Mouse (Mus musculus): ENCODE results near the gene Sec31a. TPM values are rescaled to one million over a fixed set of nuclear protein-coding genes. Genes with fewer than 3 reads are reported as not detected.
A peak's percentile ranks its signal among the peaks of the same experiment; 100 is the strongest.

The Sec31a gene
- polyA plus RNA-seq, 1 experiment from 2014 or later = 247 TPM

- Histone ChIP-seq H3K4me2 (ENCODE audit: low read depth, low read length) (no peak overlapping the region), H3K4me1 (ENCODE audit: control insufficient read depth, insufficient read depth, low read length) (no peaks in the 10 kb centered on the region), H3K4me3 (ENCODE audit: low read depth, low read length) (no peak overlapping the region), H3K27me3 (replicated peaks; ENCODE audit: control insufficient read depth, insufficient read depth, low read length) (no peaks in the 10 kb centered on the region), H3K9ac (ENCODE audit: low read depth, low read length) (no peak overlapping the region), H3K9me3 (ENCODE audit: control insufficient read depth, low read length) (no peaks in the 10 kb centered on the region), H3K36me3 (ENCODE audit: control insufficient read depth, insufficient read depth, low read length) (peaks cover 95% of the 10 kb centered on the region), H3K27ac (replicated peaks; ENCODE audit: low read depth, low read length) (no peak overlapping the region)
- DNase-seq (ENCODE audit: low spot score) (peak; percentile 16), ATAC-seq (ENCODE audit: low read depth) (0 out of 2 replicates have a peak, but pooled peaks have one; percentile 9)
- WGBS = 82% methylated on average over 11 of the region's 11 CpGs
Measured at GRCm38 (mm10) chr5:100369825-100370459, 46.1 kb downstream of the Sec31a start.

- Histone ChIP-seq H3K27ac (replicated peaks; ENCODE audit: low read depth, low read length) (no peak overlapping the region), H3K9me3 (ENCODE audit: control insufficient read depth, low read length) (no peaks in the 10 kb centered on the region)
Measured at GRCm38 (mm10) chr5:100369093-100369492, 46.9 kb downstream of the Sec31a start.

GRCm38 (mm10) chr5:100368527-100368926, 47.5 kb downstream of the Sec31a start:
- ATAC-seq (ENCODE audit: low read depth) (no peak), DNase-seq (ENCODE audit: low spot score) (no peak)
- peaks cover 95% of the 10 kb centered on the region for H3K36me3 ChIP-seq (ENCODE audit: control insufficient read depth, insufficient read depth, low read length)
- no peak overlapping the region for H3K4me3 ChIP-seq (ENCODE audit: low read depth, low read length)
- no peak overlapping the region for H3K9ac ChIP-seq (ENCODE audit: low read depth, low read length)
- WGBS = 83% methylated on average over 5 of the region's 5 CpGs
- H3K4me1 ChIP-seq (ENCODE audit: control insufficient read depth, insufficient read depth, low read length) = no peaks in the 10 kb centered on the region
- H3K4me2 ChIP-seq (ENCODE audit: low read depth, low read length) = no peak overlapping the region
- no peaks in the 10 kb centered on the region for H3K9me3 ChIP-seq (ENCODE audit: control insufficient read depth, low read length)
- no peak overlapping the region for H3K27ac ChIP-seq (replicated peaks; ENCODE audit: low read depth, low read length)
- no peaks in the 10 kb centered on the region for H3K27me3 ChIP-seq (replicated peaks; ENCODE audit: control insufficient read depth, insufficient read depth, low read length)

More at GRCm38 (mm10) chr5:100369093-100369492, 46.9 kb downstream of the Sec31a start:
- Histone ChIP-seq H3K27me3 (replicated peaks; ENCODE audit: control insufficient read depth, insufficient read depth, low read length) (no peaks in the 10 kb centered on the region), H3K4me1 (ENCODE audit: control insufficient read depth, insufficient read depth, low read length) (no peaks in the 10 kb centered on the region), H3K4me3 (ENCODE audit: low read depth, low read length) (no peak overlapping the region), H3K4me2 (ENCODE audit: low read depth, low read length) (no peak overlapping the region), H3K9ac (ENCODE audit: low read depth, low read length) (no peak overlapping the region), H3K36me3 (ENCODE audit: control insufficient read depth, insufficient read depth, low read length) (peaks cover 95% of the 10 kb centered on the region)
- DNase-seq (ENCODE audit: low spot score) (no peak), ATAC-seq (ENCODE audit: low read depth) (no peak)
- 93% methylated on average over 6 of the region's 6 CpGs for WGBS

GRCm38 (mm10) chr5:100367051-100367450, 49.0 kb downstream of the Sec31a start:
- no peak overlapping the region for H3K9ac ChIP-seq (ENCODE audit: low read depth, low read length)
- no peak overlapping the region for H3K4me2 ChIP-seq (ENCODE audit: low read depth, low read length)
- peaks cover 97% of the 10 kb centered on the region for H3K36me3 ChIP-seq (ENCODE audit: control insufficient read depth, insufficient read depth, low read length)
- DNase-seq (ENCODE audit: low spot score) = peak; percentile 17
- no peaks in the 10 kb centered on the region for H3K4me1 ChIP-seq (ENCODE audit: control insufficient read depth, insufficient read depth, low read length)
- H3K9me3 ChIP-seq (ENCODE audit: control insufficient read depth, low read length) = no peaks in the 10 kb centered on the region
- H3K27ac ChIP-seq (replicated peaks; ENCODE audit: low read depth, low read length) = no peak overlapping the region
- H3K27me3 ChIP-seq (replicated peaks; ENCODE audit: control insufficient read depth, insufficient read depth, low read length) = no peaks in the 10 kb centered on the region
- H3K4me3 ChIP-seq (ENCODE audit: low read depth, low read length) = no peak overlapping the region
- WGBS = 82% methylated on average over 2 of the region's 2 CpGs
- ATAC-seq (ENCODE audit: low read depth) = no peak

- DNase-seq (ENCODE audit: low spot score) = no peak
- no peaks in the 10 kb centered on the region for H3K9me3 ChIP-seq (ENCODE audit: control insufficient read depth, low read length)
- H3K9ac ChIP-seq (ENCODE audit: low read depth, low read length) = no peak overlapping the region
- H3K4me1 ChIP-seq (ENCODE audit: control insufficient read depth, insufficient read depth, low read length) = no peaks in the 10 kb centered on the region
- no peak overlapping the region for H3K27ac ChIP-seq (replicated peaks; ENCODE audit: low read depth, low read length)
- H3K4me3 ChIP-seq (ENCODE audit: low read depth, low read length) = no peak overlapping the region
- H3K4me2 ChIP-seq (ENCODE audit: low read depth, low read length) = no peak overlapping the region
- WGBS = 94% methylated on average over 6 of the region's 6 CpGs
- H3K27me3 ChIP-seq (replicated peaks; ENCODE audit: control insufficient read depth, insufficient read depth, low read length) = no peaks in the 10 kb centered on the region
- peaks cover 54% of the 10 kb centered on the region for H3K36me3 ChIP-seq (ENCODE audit: control insufficient read depth, insufficient read depth, low read length)
- no peak for ATAC-seq (ENCODE audit: low read depth)
Measured at GRCm38 (mm10) chr5:100360296-100360695, 55.7 kb downstream of the Sec31a start.

GRCm38 (mm10) chr5:100358334-100358733, 57.7 kb downstream of the Sec31a start:
- no peaks in the 10 kb centered on the region for H3K27me3 ChIP-seq (replicated peaks; ENCODE audit: control insufficient read depth, insufficient read depth, low read length)
- DNase-seq (ENCODE audit: low spot score) (no peak), ATAC-seq (ENCODE audit: low read depth) (no peak)
- H3K4me3 ChIP-seq (ENCODE audit: low read depth, low read length) = no peak overlapping the region
- H3K36me3 ChIP-seq (ENCODE audit: control insufficient read depth, insufficient read depth, low read length) = peaks cover 35% of the 10 kb centered on the region
- no peaks in the 10 kb centered on the region for H3K9me3 ChIP-seq (ENCODE audit: control insufficient read depth, low read length)
- H3K4me1 ChIP-seq (ENCODE audit: control insufficient read depth, insufficient read depth, low read length) = no peaks in the 10 kb centered on the region; the same call in 1 of the 2 replicates
- WGBS = 34% methylated on average over 8 of the region's 8 CpGs
- H3K4me2 ChIP-seq (ENCODE audit: low read depth, low read length) = no peak overlapping the region
- H3K9ac ChIP-seq (ENCODE audit: low read depth, low read length) = peak overlapping the region; percentile 37; the same call in 1 of the 2 replicates
- no peak overlapping the region for H3K27ac ChIP-seq (replicated peaks; ENCODE audit: low read depth, low read length)

- H3K4me3 ChIP-seq (ENCODE audit: low read depth, low read length) = no peak overlapping the region
- no peak overlapping the region for H3K4me2 ChIP-seq (ENCODE audit: low read depth, low read length)
- no peak overlapping the region for H3K27ac ChIP-seq (replicated peaks; ENCODE audit: low read depth, low read length)
- 94% methylated on average over 20 of the region's 20 CpGs for WGBS
- no peak for ATAC-seq (ENCODE audit: low read depth)
- DNase-seq (ENCODE audit: low spot score) = no peak
- H3K9me3 ChIP-seq (ENCODE audit: control insufficient read depth, low read length) = no peaks in the 10 kb centered on the region
- no peak overlapping the region for H3K9ac ChIP-seq (ENCODE audit: low read depth, low read length)
- H3K36me3 ChIP-seq (ENCODE audit: control insufficient read depth, insufficient read depth, low read length) = no peaks in the 10 kb centered on the region
- H3K4me1 ChIP-seq (ENCODE audit: control insufficient read depth, insufficient read depth, low read length) = no peaks in the 10 kb centered on the region; the same call in 1 of the 2 replicates
- no peaks in the 10 kb centered on the region for H3K27me3 ChIP-seq (replicated peaks; ENCODE audit: control insufficient read depth, insufficient read depth, low read length)
Measured at GRCm38 (mm10) chr5:100354644-100355043, 61.4 kb downstream of the Sec31a start.

GRCm38 (mm10) chr5:100352986-100353848, 62.8 kb downstream of the Sec31a start:
- no peaks in the 10 kb centered on the region for H3K9me3 ChIP-seq (ENCODE audit: control insufficient read depth, low read length)
- no peaks in the 10 kb centered on the region for H3K36me3 ChIP-seq (ENCODE audit: control insufficient read depth, insufficient read depth, low read length)
- peak; percentile 53 for DNase-seq (ENCODE audit: low spot score)
- H3K27me3 ChIP-seq (replicated peaks; ENCODE audit: control insufficient read depth, insufficient read depth, low read length) = no peaks in the 10 kb centered on the region
- 41% methylated on average over 10 of the region's 10 CpGs for WGBS
- no peaks in the 10 kb centered on the region; the same call in 1 of the 2 replicates for H3K4me1 ChIP-seq (ENCODE audit: control insufficient read depth, insufficient read depth, low read length)
- no peak overlapping the region for H3K27ac ChIP-seq (replicated peaks; ENCODE audit: low read depth, low read length)
- no peak overlapping the region for H3K4me3 ChIP-seq (ENCODE audit: low read depth, low read length)
- H3K4me2 ChIP-seq (ENCODE audit: low read depth, low read length) = no peak overlapping the region
- H3K9ac ChIP-seq (ENCODE audit: low read depth, low read length) = no peak overlapping the region
- peak; percentile 56 for ATAC-seq (ENCODE audit: low read depth)

Data from embryonic facial prominence, embryonic 14.5 days (tissue).